Mouse (Mus musculus): ENCODE measurements around the gene Cks1b. TPM values are rescaled to one million over a fixed set of nuclear protein-coding genes. Genes with fewer than 3 reads are reported as not detected.
A peak's percentile ranks its signal among the peaks of the same experiment; 100 is the strongest.

Cks1b gene
- polyA plus RNA-seq, 1 experiment from 2014 or later: 311 TPM

DNA sequence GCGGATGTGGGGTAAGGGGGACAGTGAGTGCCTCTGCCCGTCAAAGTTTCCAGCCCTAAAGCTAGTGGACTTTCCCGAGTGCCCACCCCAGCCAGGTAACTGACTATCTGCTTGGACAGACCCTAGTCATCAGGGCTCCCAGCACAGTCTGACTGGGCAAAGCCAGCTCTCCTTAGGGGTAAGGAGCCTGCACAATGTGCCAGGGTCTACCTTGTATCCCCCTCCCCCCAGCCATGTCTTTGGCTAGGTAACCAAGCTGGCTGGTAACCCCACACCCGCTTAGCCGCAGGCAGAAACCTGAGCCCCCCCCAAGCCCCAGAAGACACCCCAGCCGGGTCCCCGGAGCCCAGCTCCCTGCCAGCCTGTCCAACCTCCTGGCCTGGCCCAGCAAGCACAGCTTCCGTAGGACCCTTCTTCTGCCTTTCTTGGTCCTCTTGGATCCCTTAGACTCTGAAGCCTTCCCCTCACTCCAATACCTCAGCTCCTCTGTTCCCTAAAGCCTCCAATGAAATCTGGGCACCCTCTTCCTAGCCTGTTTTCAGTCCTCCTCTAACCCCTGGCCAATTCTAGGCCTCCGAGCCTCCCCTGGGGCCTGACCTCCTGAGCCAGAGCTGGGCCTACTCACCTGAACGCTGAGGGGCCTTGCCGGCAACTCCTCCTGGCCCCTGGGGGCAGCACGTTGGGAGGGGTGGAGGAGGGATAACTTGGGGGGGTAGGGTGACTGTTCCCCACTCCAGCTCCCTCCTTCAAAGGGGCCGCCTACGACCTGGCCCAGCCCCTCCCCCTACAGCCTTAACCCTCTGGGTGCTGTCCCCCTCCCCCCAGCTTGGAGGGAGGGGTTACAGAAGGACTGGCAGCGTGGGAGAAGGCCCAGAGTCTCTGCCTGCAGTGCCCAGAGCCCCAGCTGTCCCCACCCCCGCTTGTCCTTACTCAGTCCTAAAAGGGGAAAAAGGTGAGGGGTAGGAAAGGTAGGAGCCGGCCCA is 31.5 kb downstream of the Cks1b start:
- 54% methylated on average over 17 of the region's 17 CpGs for WGBS
- peak overlapping the region; percentile 90 for H3K27ac ChIP-seq (ENCODE audit: low read length)

DNA sequence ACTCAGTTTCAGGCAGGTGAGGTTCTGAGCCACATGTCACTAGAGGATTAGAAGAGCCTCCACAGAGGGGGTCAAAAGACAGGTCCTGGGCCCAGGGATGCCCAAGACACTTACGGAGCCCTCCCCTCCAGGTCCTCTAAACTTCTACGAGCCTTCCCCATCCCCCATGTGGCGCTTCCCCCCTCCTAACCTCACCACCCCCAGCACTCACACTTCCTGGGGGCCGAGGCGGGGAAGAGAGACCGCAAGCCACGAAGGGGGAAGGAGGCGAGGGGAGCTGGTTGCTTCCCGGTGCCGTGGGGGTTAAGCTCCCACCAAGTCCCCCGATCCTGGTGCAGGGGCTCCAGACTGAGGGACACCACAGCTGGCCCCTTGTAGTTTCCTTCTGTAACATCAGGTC is 32.7 kb downstream of the Cks1b start:
- Histone ChIP-seq H3K27me3 (replicated peaks; ENCODE audit: control insufficient read depth, insufficient read depth, low read length) (no peaks in the 10 kb centered on the region), H3K36me3 (ENCODE audit: control insufficient read depth, insufficient read depth, low read length) (peaks cover 4% of the 10 kb centered on the region; the same call in 1 of the 2 replicates), H3K9ac (ENCODE audit: low read depth, low read length) (peak overlapping the region; percentile 42; the same call in 1 of the 2 replicates), H3K4me3 (ENCODE audit: low read length) (no peak overlapping the region), H3K9me3 (ENCODE audit: control insufficient read depth, low read length) (no peaks in the 10 kb centered on the region), H3K4me1 (ENCODE audit: control insufficient read depth, insufficient read depth, low read length) (peaks cover 49% of the 10 kb centered on the region), H3K27ac (ENCODE audit: low read length) (no peak overlapping the region), H3K4me2 (ENCODE audit: low read depth, low read length) (no peak overlapping the region)
- WGBS: 57% methylated on average over 11 of the region's 11 CpGs
- ATAC-seq: no peak

More for the DNA sequence above, 31.5 kb downstream of the Cks1b start:
- Histone ChIP-seq H3K4me1 (ENCODE audit: control insufficient read depth, insufficient read depth, low read length) (peaks cover 61% of the 10 kb centered on the region), H3K36me3 (ENCODE audit: control insufficient read depth, insufficient read depth, low read length) (0 out of 2 replicates have a peak, but pooled peaks cover 2% of the 10 kb centered on the region), H3K9ac (ENCODE audit: low read depth, low read length) (peak overlapping the region; percentile 57), H3K4me3 (ENCODE audit: low read length) (peak overlapping the region; percentile 38), H3K4me2 (ENCODE audit: low read depth, low read length) (peak overlapping the region; percentile 59), H3K9me3 (ENCODE audit: control insufficient read depth, low read length) (no peaks in the 10 kb centered on the region), H3K27me3 (replicated peaks; ENCODE audit: control insufficient read depth, insufficient read depth, low read length) (no peaks in the 10 kb centered on the region)
- ATAC-seq: no peak

DNA sequence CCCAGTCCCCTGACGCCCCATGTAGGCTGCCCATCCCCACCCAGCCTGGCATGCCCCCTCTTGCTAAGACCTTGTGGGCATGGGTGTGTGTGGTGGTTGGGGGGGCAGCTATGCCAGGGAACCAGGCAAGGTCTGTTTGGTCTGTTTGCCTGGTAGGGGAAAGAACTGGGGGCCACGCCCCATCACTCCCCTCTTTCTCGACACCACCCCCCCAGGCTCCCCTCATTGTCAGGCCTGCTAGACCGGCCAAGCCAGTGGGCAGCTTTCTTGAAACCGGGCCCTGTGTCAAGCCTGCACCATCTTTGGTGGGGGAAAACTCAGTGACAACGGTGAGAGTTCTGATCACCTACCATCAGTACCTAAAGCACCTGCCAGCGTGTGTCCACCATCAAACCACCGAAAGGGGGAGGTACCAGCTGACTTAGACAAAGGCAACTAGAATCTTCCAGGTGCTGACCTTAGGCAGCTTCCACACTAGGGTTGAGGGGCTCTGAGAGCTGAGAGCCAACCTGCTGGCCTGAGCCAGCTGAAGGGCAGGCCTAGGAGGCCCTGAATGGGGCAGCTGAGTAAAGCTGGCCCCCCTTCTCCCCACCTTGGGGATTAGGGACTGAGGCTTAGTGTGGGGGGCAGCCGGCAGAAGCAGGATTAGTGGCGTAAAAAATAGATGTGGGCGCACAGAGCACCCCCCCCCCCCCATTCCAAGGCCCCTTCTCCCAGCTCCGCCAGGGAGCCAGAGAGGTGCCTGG is 33.7 kb downstream of the Cks1b start:
- 0 out of 2 replicates have a peak overlapping the region, but pooled peaks have one; percentile 22 for H3K9ac ChIP-seq (ENCODE audit: low read depth, low read length)
- H3K36me3 ChIP-seq (ENCODE audit: control insufficient read depth, insufficient read depth, low read length): peaks cover 4% of the 10 kb centered on the region; the same call in 1 of the 2 replicates
- no peaks in the 10 kb centered on the region for H3K9me3 ChIP-seq (ENCODE audit: control insufficient read depth, low read length)
- no peaks in the 10 kb centered on the region for H3K27me3 ChIP-seq (replicated peaks; ENCODE audit: control insufficient read depth, insufficient read depth, low read length)
- no peak for ATAC-seq
- WGBS: 70% methylated on average over 12 of the region's 12 CpGs
- no peak overlapping the region; the same call in 1 of the 2 replicates for H3K27ac ChIP-seq (ENCODE audit: low read length)
- H3K4me3 ChIP-seq (ENCODE audit: low read length): no peak overlapping the region
- no peak overlapping the region for H3K4me2 ChIP-seq (ENCODE audit: low read depth, low read length)
- peaks cover 41% of the 10 kb centered on the region for H3K4me1 ChIP-seq (ENCODE audit: control insufficient read depth, insufficient read depth, low read length)

DNA sequence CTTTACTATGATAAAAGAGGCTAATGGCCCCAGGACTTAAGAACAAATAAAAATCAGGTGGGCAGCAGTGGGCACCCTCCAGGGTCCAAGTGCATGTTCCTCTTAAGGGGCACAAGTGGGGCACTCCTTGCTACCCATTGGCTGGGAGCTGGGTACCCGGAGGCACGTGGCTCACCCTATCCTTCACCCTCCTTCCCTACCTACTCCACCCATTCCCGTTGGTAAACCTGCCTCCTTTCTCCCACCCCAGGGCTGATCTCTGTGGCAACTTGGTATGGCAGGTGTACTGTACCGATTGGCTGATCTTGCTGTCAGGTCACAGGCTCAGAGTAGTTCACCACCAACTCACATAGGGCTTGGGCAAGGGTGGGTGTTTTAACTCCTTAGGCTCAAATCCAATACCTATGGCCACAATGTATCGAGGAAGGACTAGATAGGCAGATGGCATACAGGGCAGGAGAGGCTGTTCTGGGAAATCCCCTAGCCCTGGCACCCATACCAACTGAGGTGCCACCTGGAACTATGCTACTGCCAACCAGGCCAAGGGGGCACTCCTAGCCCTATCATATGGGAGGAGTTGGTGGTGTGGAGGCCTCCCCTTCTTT is 34.4 kb downstream of the Cks1b start:
- WGBS: 76% methylated on average over 5 of the region's 5 CpGs
- H3K4me1 ChIP-seq (ENCODE audit: control insufficient read depth, insufficient read depth, low read length): peaks cover 41% of the 10 kb centered on the region
- no peak overlapping the region for H3K4me2 ChIP-seq (ENCODE audit: low read depth, low read length)
- no peak overlapping the region for H3K27ac ChIP-seq (ENCODE audit: low read length)
- ATAC-seq: no peak
- no peaks in the 10 kb centered on the region for H3K9me3 ChIP-seq (ENCODE audit: control insufficient read depth, low read length)
- H3K36me3 ChIP-seq (ENCODE audit: control insufficient read depth, insufficient read depth, low read length): peaks cover 4% of the 10 kb centered on the region; the same call in 1 of the 2 replicates
- no peak overlapping the region for H3K9ac ChIP-seq (ENCODE audit: low read depth, low read length)
- H3K27me3 ChIP-seq (replicated peaks; ENCODE audit: control insufficient read depth, insufficient read depth, low read length): no peaks in the 10 kb centered on the region
- no peak overlapping the region for H3K4me3 ChIP-seq (ENCODE audit: low read length)

DNA sequence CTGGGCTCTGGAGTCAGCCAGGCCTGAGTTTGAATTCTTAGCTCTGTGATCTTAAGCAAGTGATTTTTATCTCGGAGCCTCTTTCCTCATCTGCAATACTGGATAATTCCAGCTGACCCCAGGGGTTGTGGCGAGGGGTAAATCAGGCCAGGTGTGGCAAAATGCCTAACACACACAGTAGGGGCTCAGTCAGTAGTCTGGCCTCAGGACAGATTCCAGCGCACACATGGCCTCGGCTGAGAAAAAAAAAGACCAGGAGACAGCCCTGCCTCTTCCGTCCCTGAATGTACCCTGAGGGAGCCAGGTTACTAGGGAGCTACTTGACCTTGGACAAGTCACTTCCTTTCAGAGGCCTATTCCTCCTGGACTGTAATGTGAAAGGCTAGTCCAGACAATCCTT is 35.2 kb downstream of the Cks1b start:
- peaks cover 4% of the 10 kb centered on the region; the same call in 1 of the 2 replicates for H3K36me3 ChIP-seq (ENCODE audit: control insufficient read depth, insufficient read depth, low read length)
- no peak overlapping the region for H3K9ac ChIP-seq (ENCODE audit: low read depth, low read length)
- no peak overlapping the region for H3K4me3 ChIP-seq (ENCODE audit: low read length)
- no peak overlapping the region for H3K4me2 ChIP-seq (ENCODE audit: low read depth, low read length)
- no peaks in the 10 kb centered on the region for H3K9me3 ChIP-seq (ENCODE audit: control insufficient read depth, low read length)
- no peaks in the 10 kb centered on the region for H3K27me3 ChIP-seq (replicated peaks; ENCODE audit: control insufficient read depth, insufficient read depth, low read length)
- 74% methylated on average over 5 of the region's 5 CpGs for WGBS
- H3K27ac ChIP-seq (ENCODE audit: low read length): no peak overlapping the region
- peaks cover 49% of the 10 kb centered on the region for H3K4me1 ChIP-seq (ENCODE audit: control insufficient read depth, insufficient read depth, low read length)
- no peak for ATAC-seq

DNA sequence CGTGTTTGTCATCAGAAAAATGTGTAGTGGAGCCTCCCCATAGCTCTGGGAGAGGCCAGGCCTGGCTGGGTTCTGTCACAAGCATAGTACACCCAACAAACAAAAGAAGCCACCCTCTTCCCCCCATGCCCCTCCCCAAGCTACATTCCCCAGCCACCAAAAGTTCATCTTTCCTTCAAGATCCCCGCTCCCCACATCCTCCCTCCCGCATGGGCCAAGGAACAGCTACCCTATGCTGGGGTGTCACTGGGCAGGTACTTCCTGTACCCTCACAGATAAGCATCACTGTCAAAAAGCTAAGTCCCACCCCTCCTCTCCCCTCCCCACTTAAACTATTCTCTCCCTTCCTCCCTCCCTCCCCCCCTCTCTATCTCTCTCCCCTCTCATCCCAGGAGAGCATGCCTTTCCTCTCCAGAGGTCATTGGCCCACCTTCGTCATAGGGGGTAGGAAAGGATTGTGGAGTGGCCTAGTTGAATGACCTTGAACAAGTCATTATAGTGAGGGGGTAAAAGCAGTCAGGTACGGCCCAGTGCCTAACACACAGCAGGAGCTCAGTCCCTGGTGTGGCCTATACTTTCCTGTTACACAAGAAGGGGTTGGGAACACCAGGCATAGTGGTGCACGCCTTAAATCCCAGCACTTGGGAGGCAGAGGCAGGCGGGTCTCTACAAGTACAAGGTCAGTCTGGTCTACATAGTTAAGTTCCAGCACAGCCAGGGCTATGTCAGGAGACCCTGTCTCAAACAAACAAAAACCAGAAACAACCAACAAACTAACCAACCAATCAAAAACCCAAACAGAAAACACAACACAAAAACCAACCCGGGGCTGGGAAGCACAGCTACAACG is 35.9 kb downstream of the Cks1b start:
- 85% methylated on average over 9 of the region's 9 CpGs for WGBS
- ATAC-seq: no peak
- Histone ChIP-seq H3K9me3 (ENCODE audit: control insufficient read depth, low read length) (no peaks in the 10 kb centered on the region), H3K9ac (ENCODE audit: low read depth, low read length) (no peak overlapping the region), H3K27ac (ENCODE audit: low read length) (no peak overlapping the region), H3K4me1 (ENCODE audit: control insufficient read depth, insufficient read depth, low read length) (peaks cover 49% of the 10 kb centered on the region), H3K4me3 (ENCODE audit: low read length) (no peak overlapping the region), H3K4me2 (ENCODE audit: low read depth, low read length) (no peak overlapping the region), H3K36me3 (ENCODE audit: control insufficient read depth, insufficient read depth, low read length) (peaks cover 4% of the 10 kb centered on the region; the same call in 1 of the 2 replicates), H3K27me3 (replicated peaks; ENCODE audit: control insufficient read depth, insufficient read depth, low read length) (no peaks in the 10 kb centered on the region)

DNA sequence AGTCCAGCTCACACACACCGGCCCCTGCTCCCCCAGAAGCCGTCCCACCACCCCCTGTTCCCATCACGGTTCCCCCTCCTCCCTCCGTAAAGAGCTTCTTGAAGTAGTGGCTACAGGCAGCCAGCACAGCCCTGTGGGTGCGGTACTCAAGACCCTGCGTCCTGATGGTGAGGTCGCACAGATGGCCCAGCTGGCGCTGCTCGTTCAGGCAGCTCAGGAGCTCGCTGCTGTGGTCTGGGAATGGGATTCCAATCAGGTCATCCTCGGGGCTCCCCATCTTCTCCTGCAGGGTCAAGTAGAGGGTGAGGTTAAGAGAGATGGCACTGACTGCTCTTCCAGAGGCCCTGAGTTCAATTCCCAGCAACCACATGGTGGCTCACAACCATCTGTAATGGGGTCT is 37.0 kb downstream of the Cks1b start:
- Histone ChIP-seq H3K4me2 (ENCODE audit: low read depth, low read length) (no peak overlapping the region), H3K9ac (ENCODE audit: low read depth, low read length) (no peak overlapping the region), H3K4me1 (ENCODE audit: control insufficient read depth, insufficient read depth, low read length) (peaks cover 39% of the 10 kb centered on the region), H3K27ac (ENCODE audit: low read length) (no peak overlapping the region), H3K4me3 (ENCODE audit: low read length) (no peak overlapping the region), H3K9me3 (ENCODE audit: control insufficient read depth, low read length) (no peaks in the 10 kb centered on the region), H3K27me3 (replicated peaks; ENCODE audit: control insufficient read depth, insufficient read depth, low read length) (no peaks in the 10 kb centered on the region), H3K36me3 (ENCODE audit: control insufficient read depth, insufficient read depth, low read length) (peaks cover 4% of the 10 kb centered on the region; the same call in 1 of the 2 replicates)
- no peak for ATAC-seq
- 77% methylated on average over 11 of the region's 11 CpGs for WGBS

DNA sequence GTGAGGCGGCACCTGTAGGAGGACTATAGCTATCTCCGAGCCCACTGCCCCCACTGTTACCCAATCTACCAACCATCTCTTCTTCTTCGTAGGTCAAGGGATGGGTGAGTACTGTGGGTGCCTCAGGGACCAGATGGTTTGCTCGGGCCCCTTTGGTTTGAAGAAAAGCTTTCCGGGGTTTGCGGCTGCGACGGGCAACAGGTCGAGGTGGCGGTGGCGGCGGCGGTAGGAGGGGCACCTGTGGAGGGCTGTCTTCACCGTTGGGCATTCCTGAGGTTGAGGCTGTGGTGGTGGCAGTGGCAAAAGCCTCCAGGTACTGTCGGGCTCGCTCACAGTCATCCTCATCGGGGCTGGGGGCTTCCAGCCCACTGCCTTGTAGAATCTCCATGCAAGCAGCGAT is 37.5 kb downstream of the Cks1b start:
- 94% methylated on average over 18 of the region's 18 CpGs for WGBS
- no peak for ATAC-seq
- Histone ChIP-seq H3K36me3 (ENCODE audit: control insufficient read depth, insufficient read depth, low read length) (peaks cover 4% of the 10 kb centered on the region; the same call in 1 of the 2 replicates), H3K9ac (ENCODE audit: low read depth, low read length) (no peak overlapping the region), H3K4me2 (ENCODE audit: low read depth, low read length) (no peak overlapping the region), H3K27ac (ENCODE audit: low read length) (no peak overlapping the region), H3K27me3 (replicated peaks; ENCODE audit: control insufficient read depth, insufficient read depth, low read length) (no peaks in the 10 kb centered on the region), H3K9me3 (ENCODE audit: control insufficient read depth, low read length) (no peaks in the 10 kb centered on the region), H3K4me1 (ENCODE audit: control insufficient read depth, insufficient read depth, low read length) (peaks cover 38% of the 10 kb centered on the region), H3K4me3 (ENCODE audit: low read length) (no peak overlapping the region)
